Mouse (Mus musculus) stomach, postnatal 0 days (tissue): Measurements from ENCODE around the gene Lamc3.

Experiments used
- CTCF ChIP-seq: IDR thresholded peaks from 2 replicates; pipeline ENCODE4 v1.5.1; 2016; ENCODE audit warnings: antibody characterized with exemption, low read depth, mild to moderate bottlenecking, moderate library complexity
- EP300 ChIP-seq: optimal IDR thresholded peaks from 2 replicates; pipeline ENCODE3; 2016; ENCODE audit warnings: antibody characterized with exemption

- TF ChIP-seq CTCF (no peak), EP300 (no peak)
Measured at GRCm38 (mm10) chr2:31955686-31956085, 68.6 kb downstream of the Lamc3 start.
